Comparison of ENCODE assay signal across 19 mouse cellular contexts in genomic region chr3:51544442-51545128, GRCm38 (mm10). TPM values are rescaled to one million over a fixed set of nuclear protein-coding genes. Genes with fewer than 3 reads are reported as not detected.
DNase-seq lines count a peak whose midpoint lies in the region; ATAC-seq lines count a peak whose summit lies in the region.
"Had no signal": no experiment of that assay in that cellular context is flagged by ENCODE, and none has a peak within 500 bp of the region (broad histone marks: within the 10 kb centered on the region; RNA-seq: fewer than 3 reads in every experiment).

No protein-coding gene starts in this region.

- WGBS in forebrain, embryonic 15.5 days, result 25% methylated on average over 19 of the region's 19 CpGs
- WGBS in midbrain, embryonic 13.5 days, result 69% methylated on average over 19 of the region's 19 CpGs
- 92% methylated on average over 19 of the region's 19 CpGs for WGBS in heart, embryonic 11.5 days (ENCODE audit: insufficient replicate concordance)

- peak overlapping the region; percentile 53 for H3K4me3 ChIP-seq in megakaryocyte, embryonic 14.5 days (replicated peaks)
- H3K4me3 ChIP-seq in forebrain, embryonic 15.5 days, result peak overlapping the region; percentile 7; the same call in 1 of the 2 replicates
- no peak overlapping the region for H3K4me3 ChIP-seq in midbrain, embryonic 13.5 days (replicated peaks)
- H3K4me3 ChIP-seq in heart, embryonic 11.5 days (ENCODE audit: low read depth, low read length), result no peak overlapping the region
- H3K4me3 ChIP-seq: intestine, embryonic 15.5 days; left cerebral cortex, adult 2 months; liver, embryonic 12.5 days had no signal

- ATAC-seq in megakaryocyte, adult 5-6 weeks (ENCODE audit: poor library complexity, severe bottlenecking), result no peak
- ATAC-seq in forebrain, embryonic 15.5 days (replicated peaks), result peak; percentile 88
- peak; percentile 68 for ATAC-seq in midbrain, embryonic 13.5 days
- no peak for ATAC-seq in heart, embryonic 11.5 days (replicated peaks; ENCODE audit: insufficient number of reproducible peaks, low FRiP score, low TSS enrichment)
- ATAC-seq: intestine, embryonic 15.5 days; liver, embryonic 12.5 days had no signal

- H3K9ac ChIP-seq in forebrain, embryonic 15.5 days (replicated peaks), result peak overlapping the region; percentile 17; the same call in 1 of the 2 replicates
- H3K9ac ChIP-seq in midbrain, embryonic 13.5 days (replicated peaks), result no peak overlapping the region
- H3K9ac ChIP-seq in heart, embryonic 11.5 days (ENCODE audit: low read depth, low read length), result no peak overlapping the region
- H3K9ac ChIP-seq: intestine, embryonic 15.5 days; liver, embryonic 12.5 days; lung, embryonic 14.5 days had no signal

- peak overlapping the region; percentile 85 for H3K27ac ChIP-seq in forebrain, embryonic 15.5 days (replicated peaks)
- H3K27ac ChIP-seq in midbrain, embryonic 13.5 days, result peak overlapping the region; percentile 32; the same call in 1 of the 2 replicates
- no peak overlapping the region for H3K27ac ChIP-seq in heart, embryonic 11.5 days (ENCODE audit: low read depth, low read length)
- H3K27ac ChIP-seq: intestine, embryonic 15.5 days; kidney, postnatal 0 days; left cerebral cortex, adult 2 months; liver, embryonic 12.5 days; macrophage had no signal

- DNase-seq in retina, embryonic 14.5 days (ENCODE audit: low spot score), result peak; percentile 68
- no peak for DNase-seq in lung, postnatal 14 days
- DNase-seq in kidney, postnatal 14 days, result no peak
- DNase-seq: cerebellum, postnatal 10 days; embryo, embryonic 11 days; gastrocnemius, postnatal 25 days; heart, postnatal 10 days; lung, embryonic 14.5 days; thymus, postnatal 14 days had no signal

- H3K4me1 ChIP-seq in megakaryocyte, embryonic 14.5 days, result peaks cover 39% of the 10 kb centered on the region
- H3K4me1 ChIP-seq in forebrain, embryonic 15.5 days, result peaks cover 22% of the 10 kb centered on the region
- no peaks in the 10 kb centered on the region for H3K4me1 ChIP-seq in midbrain, embryonic 13.5 days (replicated peaks)
- no peaks in the 10 kb centered on the region for H3K4me1 ChIP-seq in heart, embryonic 11.5 days (ENCODE audit: control insufficient read depth, insufficient read depth, low read length)
- H3K4me1 ChIP-seq: intestine, embryonic 15.5 days had no signal

- no peaks in the 10 kb centered on the region for H3K27me3 ChIP-seq in megakaryocyte, embryonic 14.5 days (replicated peaks)
- no peaks in the 10 kb centered on the region for H3K27me3 ChIP-seq in forebrain, embryonic 15.5 days
- H3K27me3 ChIP-seq in midbrain, embryonic 13.5 days, result no peaks in the 10 kb centered on the region
- no peaks in the 10 kb centered on the region for H3K27me3 ChIP-seq in heart, embryonic 11.5 days (ENCODE audit: control insufficient read depth, insufficient read depth, low read length)
- H3K27me3 ChIP-seq: intestine, embryonic 15.5 days; liver, embryonic 12.5 days had no signal

- H3K9me3 ChIP-seq in megakaryocyte, embryonic 14.5 days, result no peaks in the 10 kb centered on the region
- no peaks in the 10 kb centered on the region for H3K9me3 ChIP-seq in forebrain, embryonic 15.5 days
- H3K9me3 ChIP-seq in midbrain, embryonic 13.5 days, result no peaks in the 10 kb centered on the region
- H3K9me3 ChIP-seq in heart, embryonic 11.5 days (replicated peaks; ENCODE audit: control insufficient read depth, low read length), result no peaks in the 10 kb centered on the region
- H3K9me3 ChIP-seq: intestine, embryonic 15.5 days; liver, embryonic 12.5 days had no signal

- peak overlapping the region; percentile 31 for H3K4me2 ChIP-seq in forebrain, embryonic 15.5 days (replicated peaks)
- H3K4me2 ChIP-seq in midbrain, embryonic 13.5 days (replicated peaks), result no peak overlapping the region
- H3K4me2 ChIP-seq in heart, embryonic 11.5 days, result no peak overlapping the region
- H3K4me2 ChIP-seq: intestine, embryonic 15.5 days; liver, embryonic 12.5 days; lung, embryonic 14.5 days had no signal

- peaks cover 100% of the 10 kb centered on the region for H3K36me3 ChIP-seq in megakaryocyte, embryonic 14.5 days (replicated peaks; ENCODE audit: low read length)
- peaks cover 39% of the 10 kb centered on the region for H3K36me3 ChIP-seq in forebrain, embryonic 15.5 days
- H3K36me3 ChIP-seq in midbrain, embryonic 13.5 days, result peaks cover 64% of the 10 kb centered on the region
- H3K36me3 ChIP-seq in heart, embryonic 11.5 days (ENCODE audit: control insufficient read depth, insufficient read depth, low read length), result peaks cover 15% of the 10 kb centered on the region

RNA-seq across cellular contexts. Expression of gene Setd7, which starts 16.1 kb away (rescaled TPM):
- polyA plus RNA-seq in megakaryocyte, embryonic 14.5 days (2012; ENCODE audit: insufficient read depth, low replicate concordance), result 4.2 and 5.0 TPM in 2 replicates
- 20.5 and 21.7 TPM in 2 replicates for total RNA-seq in megakaryocyte, adult 5-6 weeks (2015)
- total RNA-seq in megakaryocyte, adult 5-6 weeks (2017), result 15.0 and 23.1 TPM in 2 replicates
- 4.4 and 5.5 TPM in 2 replicates for polyA plus RNA-seq in forebrain, embryonic 15.5 days (2015; fragmentation: Nextera tagmentation; extraction: Ambion mirVana)
- polyA plus RNA-seq in midbrain, embryonic 13.5 days (2015; fragmentation: Nextera tagmentation; extraction: Ambion mirVana), result 4.6 TPM in 2 replicates
- polyA plus RNA-seq in heart, embryonic 11.5 days (2014; fragmentation: Nextera tagmentation; extraction: Ambion mirVana), result 6.0 and 8.4 TPM in 2 replicates

Comparison
In these comparisons a context has a peak if more than half of its experiments do, and no peak if none do; other contexts are left out.
1. H3K4me3 ChIP-seq: peak in megakaryocyte, embryonic 14.5 days (single experiment) and forebrain, embryonic 15.5 days (single experiment); none in midbrain, embryonic 13.5 days (single experiment) and heart, embryonic 11.5 days (single experiment).
2. ATAC-seq: peak in forebrain, embryonic 15.5 days (single experiment) and midbrain, embryonic 13.5 days (single experiment); none in megakaryocyte, adult 5-6 weeks (single experiment) and heart, embryonic 11.5 days (single experiment).